Mouse (Mus musculus): ENCODE data around the gene Tmem213. TPM values are rescaled to one million over a fixed set of nuclear protein-coding genes. Genes with fewer than 3 reads are reported as not detected.

The Tmem213 gene
- polyA plus RNA-seq, 1 experiment from 2014 or later = not detected

DNA sequence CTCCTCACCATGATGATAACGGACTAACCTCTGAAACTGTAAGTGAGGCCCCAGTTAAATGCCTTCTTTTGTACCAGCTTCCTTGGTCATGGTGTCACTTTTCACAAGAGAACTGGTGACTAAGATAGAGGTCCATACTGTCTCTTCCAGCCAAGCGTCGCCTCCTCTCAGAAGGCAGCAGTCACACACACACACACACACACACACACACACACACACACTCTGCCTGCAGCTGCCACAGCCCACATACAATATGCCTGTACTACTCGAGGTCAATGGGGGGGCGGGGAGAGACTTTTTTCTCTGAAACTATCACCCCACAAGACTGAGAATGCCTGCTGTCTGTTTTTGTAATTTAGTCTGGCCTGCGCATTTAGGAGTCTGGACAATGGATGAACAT lies 55.6 kb downstream of the Tmem213 start:
- no peaks in the 10 kb centered on the region for H3K4me1 ChIP-seq (ENCODE audit: insufficient read depth)
- no peak for TF ChIP-seq CTCF (IDR thresholded peaks at IDR 0.05; ENCODE audit: low read depth)
- no peak for TF ChIP-seq EP300 (IDR thresholded peaks at IDR 0.05; ENCODE audit: low read depth)
- 80% methylated on average over 6 of the region's 6 CpGs for WGBS (ENCODE audit: insufficient replicate concordance)

DNA sequence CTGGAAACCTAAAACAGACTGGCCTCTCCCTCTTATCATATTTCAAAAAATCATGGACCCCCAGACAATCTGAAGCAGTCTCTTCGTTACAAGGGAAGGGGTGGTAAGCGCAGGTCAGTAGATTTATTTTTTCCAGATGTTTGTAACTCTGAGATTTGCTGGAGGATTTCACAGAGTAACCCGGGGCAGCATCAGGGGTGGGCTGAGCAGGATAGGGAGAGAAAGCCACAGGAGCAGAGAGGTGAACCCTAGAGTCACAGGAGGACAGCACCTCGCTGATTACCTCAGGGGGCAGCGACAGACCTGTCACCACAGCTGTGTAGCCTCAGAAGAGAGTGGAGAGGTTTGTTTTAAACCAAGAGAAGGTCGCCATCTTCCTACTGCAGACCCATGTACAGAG lies 56.3 kb downstream of the Tmem213 start:
- Histone ChIP-seq H3K4me3 (ENCODE audit: low read depth, low read length) (no peak overlapping the region), H3K9me3 (ENCODE audit: low read length) (no peaks in the 10 kb centered on the region), H3K4me2 (ENCODE audit: low read depth, low read length) (no peak overlapping the region), H3K27me3 (ENCODE audit: insufficient read depth, low read length) (no peaks in the 10 kb centered on the region), H3K27ac (ENCODE audit: low read depth) (no peak overlapping the region), H3K4me1 (ENCODE audit: insufficient read depth) (no peaks in the 10 kb centered on the region), H3K9ac (replicated peaks) (no peak overlapping the region), H3K36me3 (replicated peaks; ENCODE audit: insufficient read depth, low read length) (no peaks in the 10 kb centered on the region)
- no peak for DNase-seq
- WGBS (ENCODE audit: insufficient replicate concordance) = 76% methylated on average over 6 of the region's 6 CpGs
- no peak for TF ChIP-seq CTCF (IDR thresholded peaks at IDR 0.05; ENCODE audit: low read depth)
- TF ChIP-seq EP300 (IDR thresholded peaks at IDR 0.05; ENCODE audit: low read depth) = no peak
- ATAC-seq = no peak

More for the DNA sequence above, 55.6 kb downstream of the Tmem213 start:
- no peak for DNase-seq
- no peaks in the 10 kb centered on the region for H3K27me3 ChIP-seq (ENCODE audit: insufficient read depth, low read length)
- H3K36me3 ChIP-seq (replicated peaks; ENCODE audit: insufficient read depth, low read length) = no peaks in the 10 kb centered on the region
- no peak overlapping the region for H3K9ac ChIP-seq (replicated peaks)
- no peak overlapping the region for H3K4me2 ChIP-seq (ENCODE audit: low read depth, low read length)
- H3K9me3 ChIP-seq (ENCODE audit: low read length) = no peaks in the 10 kb centered on the region
- no peak overlapping the region for H3K27ac ChIP-seq (ENCODE audit: low read depth)
- H3K4me3 ChIP-seq (ENCODE audit: low read depth, low read length) = no peak overlapping the region
- no peak for ATAC-seq

Other genes starting within 250 kb of the Tmem213 start
- 2.7 TPM in 2 replicates for gene Trim24, start 238.4 kb upstream of the Tmem213 start, polyA plus RNA-seq (2015; fragmentation: Nextera tagmentation; extraction: Ambion mirVana)
- gene Svopl, start 62.3 kb upstream of the Tmem213 start, polyA plus RNA-seq (2015; fragmentation: Nextera tagmentation; extraction: Ambion mirVana) = 0.08 and 0.15 TPM in 2 replicates
- gene Atp6v0a4, start 15.3 kb downstream of the Tmem213 start, polyA plus RNA-seq (2015; fragmentation: Nextera tagmentation; extraction: Ambion mirVana) = 0.05 TPM in 2 replicates
- 0.13 and 0.18 TPM in 2 replicates for gene D630045J12Rik, start 144.8 kb downstream of the Tmem213 start, polyA plus RNA-seq (2015; fragmentation: Nextera tagmentation; extraction: Ambion mirVana)
- 0.59 and 0.61 TPM in 2 replicates for gene Zc3hav1l, start 190.0 kb downstream of the Tmem213 start, polyA plus RNA-seq (2015; fragmentation: Nextera tagmentation; extraction: Ambion mirVana)
- 14.7 and 16.6 TPM in 2 replicates for gene Zc3hav1, start 245.3 kb downstream of the Tmem213 start, polyA plus RNA-seq (2015; fragmentation: Nextera tagmentation; extraction: Ambion mirVana)